Mouse (Mus musculus): ENCODE data around the gene Hist1h2bg.
"Not testable (repeated sequence)": the region's sequence is repeated elsewhere in the genome, so short reads cannot be mapped to it uniquely, and the experiment has no call there.

Hist1h2bg gene

GRCm38 (mm10) chr13:23562699-23563462 is 8.3 kb upstream of the Hist1h2bg start:
- DNase-seq (ENCODE audit: low read depth) = peak; percentile 68

- DNase-seq (ENCODE audit: low read depth) = no peak
These were observed 6.7 kb upstream of the Hist1h2bg start for GRCm38 (mm10) chr13:23564482-23564881.

GRCm38 (mm10) chr13:23570261-23571021 is 755 bp upstream of the Hist1h2bg start:
- peak; percentile 51 for DNase-seq (ENCODE audit: low read depth)

- DNase-seq (ENCODE audit: low read depth) = not testable (repeated sequence)
These were observed 465 bp downstream of the Hist1h2bg start for GRCm38 (mm10) chr13:23571504-23572217.

- DNase-seq (ENCODE audit: low read depth) = no peak
These were observed 1.2 kb downstream of the Hist1h2bg start for GRCm38 (mm10) chr13:23572218-23573033.

- DNase-seq (ENCODE audit: low read depth) = not testable (repeated sequence)
These were observed 2.1 kb downstream of the Hist1h2bg start for GRCm38 (mm10) chr13:23573034-23573897.

GRCm38 (mm10) chr13:23573898-23574524 is 2.8 kb downstream of the Hist1h2bg start, which contains the start of the genes Hist1h2bf and Hist1h2ad:
Gene Hist1h2bf, minus strand, starts transcription at chr13:23574196.
Gene Hist1h2ad, plus strand, starts transcription at chr13:23574381.
- peak; percentile 96 for DNase-seq (ENCODE audit: low read depth)

- not testable (repeated sequence) for DNase-seq (ENCODE audit: low read depth)
These were observed 3.5 kb downstream of the Hist1h2bg start for GRCm38 (mm10) chr13:23574546-23575170.

GRCm38 (mm10) chr13:23575271-23575851 is 4.2 kb downstream of the Hist1h2bg start, which contains the start of gene Hist1h3d:
Gene Hist1h3d, plus strand, starts transcription at chr13:23575763.
- DNase-seq (ENCODE audit: low read depth) = no peak

GRCm38 (mm10) chr13:23575864-23576313 is 4.7 kb downstream of the Hist1h2bg start:
- DNase-seq (ENCODE audit: low read depth) = not testable (repeated sequence)

GRCm38 (mm10) chr13:23576351-23576881 is 5.2 kb downstream of the Hist1h2bg start:
- DNase-seq (ENCODE audit: low read depth) = no peak

- no peak for DNase-seq (ENCODE audit: low read depth)
These were observed 5.9 kb downstream of the Hist1h2bg start for GRCm38 (mm10) chr13:23576906-23577639.

GRCm38 (mm10) chr13:23577835-23578234 is 6.6 kb downstream of the Hist1h2bg start:
- no peak for DNase-seq (ENCODE audit: low read depth)

- DNase-seq (ENCODE audit: low read depth) = peak; percentile 94
These were observed 10.4 kb downstream of the Hist1h2bg start, which contains the start of gene Hist1h4d for GRCm38 (mm10) chr13:23581408-23582218. Gene Hist1h4d, plus strand, starts transcription at chr13:23581598.

- DNase-seq (ENCODE audit: low read depth) = no peak
These were observed 11.2 kb downstream of the Hist1h2bg start for GRCm38 (mm10) chr13:23582219-23583056.

All from c-Kit-positive CD71-positive TER-119-negative erythroid progenitor cells, embryonic 14.5 days (primary cell).